Mouse (Mus musculus) MEL-GATA-1-ER (cell line): ENCODE data around the gene Akr1c13.

Experiments used
- DNase-seq: peaks from one replicate; pipeline ENCODE4 v3.0.0-alpha.2; 2012; ENCODE audit warnings: low read depth; ENCODE audit errors: extremely low read depth

Akr1c13 gene

GRCm38 (mm10) chr13:4233536-4234172 is 42.7 kb downstream of the Akr1c13 start:
- DNase-seq = no peak

GRCm38 (mm10) chr13:4244861-4245559 is 54.1 kb downstream of the Akr1c13 start:
- no peak for DNase-seq

GRCm38 (mm10) chr13:4249347-4249746 is 58.4 kb downstream of the Akr1c13 start:
- no peak for DNase-seq
